Mouse (Mus musculus): ENCODE measurements at regions not wholly inside any gene's neighbourhood (a gene's known extent, or its start where the extent isn't known, plus 50 kb on each side); places are given as distances from the start of the nearest gene placed in this dataset.

- DNase-seq (ENCODE audit: low spot score) = no peak
Observed at GRCm38 (mm10) chr12:71743345-71743744, 87.5 kb upstream of the Daam1 start.

GRCm38 (mm10) chr12:71746011-71746410 is 84.9 kb upstream of the Daam1 start:
- no peak for DNase-seq (ENCODE audit: low spot score)
- no peak overlapping the region for H3K4me3 ChIP-seq (ENCODE audit: low read depth, low read length)
- no peaks in the 10 kb centered on the region for H3K4me1 ChIP-seq (ENCODE audit: insufficient read depth, low read depth, low read length)
- no peaks in the 10 kb centered on the region for H3K9me3 ChIP-seq (replicated peaks)
- ATAC-seq (ENCODE audit: extremely low read depth, insufficient number of reproducible peaks, low FRiP score, poor library complexity, severe bottlenecking) = no peak
- TF ChIP-seq CTCF (IDR thresholded peaks at IDR 0.05; ENCODE audit: low read depth, low read length) = no peak
- TF ChIP-seq GATA2 (IDR thresholded peaks at IDR 0.05; ENCODE audit: borderline replicate concordance, low read depth, low read length) = no peak
- TF ChIP-seq TAL1 (conservative IDR thresholded peaks at IDR 0.05; ENCODE audit: low read depth, low read length) = no peak
- no peak for TF ChIP-seq GATA1 (IDR thresholded peaks at IDR 0.05; ENCODE audit: borderline replicate concordance, low read length)
- no peak for TF ChIP-seq POLR2AphosphoS5 (IDR thresholded peaks at IDR 0.05; ENCODE audit: insufficient replicate concordance, low read depth, low read length)
- H3K36me3 ChIP-seq (replicated peaks) = no peaks in the 10 kb centered on the region
- peaks cover 6% of the 10 kb centered on the region; the same call in 1 of the 2 replicates for H3K27me3 ChIP-seq (ENCODE audit: insufficient read depth, low read length)

More at GRCm38 (mm10) chr12:71743345-71743744, 87.5 kb upstream of the Daam1 start:
- H3K36me3 ChIP-seq (replicated peaks) = no peaks in the 10 kb centered on the region
- no peaks in the 10 kb centered on the region for H3K9me3 ChIP-seq (replicated peaks)
- H3K4me3 ChIP-seq (ENCODE audit: low read depth, low read length) = no peak overlapping the region
- H3K4me1 ChIP-seq (ENCODE audit: insufficient read depth, low read depth, low read length) = no peaks in the 10 kb centered on the region
- no peak for TF ChIP-seq CTCF (IDR thresholded peaks at IDR 0.05; ENCODE audit: low read depth, low read length)
- no peak for TF ChIP-seq GATA1 (IDR thresholded peaks at IDR 0.05; ENCODE audit: borderline replicate concordance, low read length)
- no peak for TF ChIP-seq POLR2AphosphoS5 (IDR thresholded peaks at IDR 0.05; ENCODE audit: insufficient replicate concordance, low read depth, low read length)
- TF ChIP-seq GATA2 (IDR thresholded peaks at IDR 0.05; ENCODE audit: borderline replicate concordance, low read depth, low read length) = no peak
- TF ChIP-seq TAL1 (conservative IDR thresholded peaks at IDR 0.05; ENCODE audit: low read depth, low read length) = no peak
- H3K27me3 ChIP-seq (ENCODE audit: insufficient read depth, low read length) = peaks cover 2% of the 10 kb centered on the region
- ATAC-seq (ENCODE audit: extremely low read depth, insufficient number of reproducible peaks, low FRiP score, poor library complexity, severe bottlenecking) = no peak

- H3K36me3 ChIP-seq (replicated peaks) = no peaks in the 10 kb centered on the region
- no peaks in the 10 kb centered on the region for H3K9me3 ChIP-seq (replicated peaks)
- DNase-seq (ENCODE audit: low spot score) (no peak), ATAC-seq (ENCODE audit: extremely low read depth, insufficient number of reproducible peaks, low FRiP score, poor library complexity, severe bottlenecking) (no peak)
- H3K4me3 ChIP-seq (ENCODE audit: low read depth, low read length) = no peak overlapping the region
- H3K27me3 ChIP-seq (ENCODE audit: insufficient read depth, low read length) = peaks cover 5% of the 10 kb centered on the region; the same call in 1 of the 2 replicates
- no peak for TF ChIP-seq TAL1 (conservative IDR thresholded peaks at IDR 0.05; ENCODE audit: low read depth, low read length)
- no peak for TF ChIP-seq GATA2 (IDR thresholded peaks at IDR 0.05; ENCODE audit: borderline replicate concordance, low read depth, low read length)
- TF ChIP-seq CTCF (IDR thresholded peaks at IDR 0.05; ENCODE audit: low read depth, low read length) = no peak
- no peak for TF ChIP-seq POLR2AphosphoS5 (IDR thresholded peaks at IDR 0.05; ENCODE audit: insufficient replicate concordance, low read depth, low read length)
- no peak for TF ChIP-seq GATA1 (IDR thresholded peaks at IDR 0.05; ENCODE audit: borderline replicate concordance, low read length)
- no peaks in the 10 kb centered on the region for H3K4me1 ChIP-seq (ENCODE audit: insufficient read depth, low read depth, low read length)
Observed at GRCm38 (mm10) chr12:71747386-71747785, 83.5 kb upstream of the Daam1 start.

- 0 out of 2 replicates have a peak, but pooled peaks cover 6% of the 10 kb centered on the region for H3K27me3 ChIP-seq (ENCODE audit: insufficient read depth, low read length)
- TF ChIP-seq CTCF (IDR thresholded peaks at IDR 0.05; ENCODE audit: low read depth, low read length) (no peak), TAL1 (conservative IDR thresholded peaks at IDR 0.05; ENCODE audit: low read depth, low read length) (no peak), POLR2AphosphoS5 (IDR thresholded peaks at IDR 0.05; ENCODE audit: insufficient replicate concordance, low read depth, low read length) (no peak), GATA2 (IDR thresholded peaks at IDR 0.05; ENCODE audit: borderline replicate concordance, low read depth, low read length) (no peak), GATA1 (IDR thresholded peaks at IDR 0.05; ENCODE audit: borderline replicate concordance, low read length) (no peak)
- H3K4me3 ChIP-seq (ENCODE audit: low read depth, low read length) = no peak overlapping the region
- DNase-seq (ENCODE audit: low spot score) = no peak
- H3K4me1 ChIP-seq (ENCODE audit: insufficient read depth, low read depth, low read length) = no peaks in the 10 kb centered on the region
- no peak for ATAC-seq (ENCODE audit: extremely low read depth, insufficient number of reproducible peaks, low FRiP score, poor library complexity, severe bottlenecking)
- no peaks in the 10 kb centered on the region for H3K36me3 ChIP-seq (replicated peaks)
- H3K9me3 ChIP-seq (replicated peaks) = no peaks in the 10 kb centered on the region
Observed at GRCm38 (mm10) chr12:71747831-71748368, 83.0 kb upstream of the Daam1 start.

GRCm38 (mm10) chr12:71748731-71749130 is 82.1 kb upstream of the Daam1 start:
- TF ChIP-seq POLR2AphosphoS5 (IDR thresholded peaks at IDR 0.05; ENCODE audit: insufficient replicate concordance, low read depth, low read length) (no peak), GATA1 (IDR thresholded peaks at IDR 0.05; ENCODE audit: borderline replicate concordance, low read length) (no peak), TAL1 (conservative IDR thresholded peaks at IDR 0.05; ENCODE audit: low read depth, low read length) (no peak), CTCF (IDR thresholded peaks at IDR 0.05; ENCODE audit: low read depth, low read length) (no peak), GATA2 (IDR thresholded peaks at IDR 0.05; ENCODE audit: borderline replicate concordance, low read depth, low read length) (no peak)
- H3K9me3 ChIP-seq (replicated peaks) = no peaks in the 10 kb centered on the region
- ATAC-seq (ENCODE audit: extremely low read depth, insufficient number of reproducible peaks, low FRiP score, poor library complexity, severe bottlenecking) (no peak), DNase-seq (ENCODE audit: low spot score) (no peak)
- no peaks in the 10 kb centered on the region for H3K4me1 ChIP-seq (ENCODE audit: insufficient read depth, low read depth, low read length)
- no peaks in the 10 kb centered on the region for H3K36me3 ChIP-seq (replicated peaks)
- H3K4me3 ChIP-seq (ENCODE audit: low read depth, low read length) = no peak overlapping the region
- H3K27me3 ChIP-seq (ENCODE audit: insufficient read depth, low read length) = peaks cover 6% of the 10 kb centered on the region; the same call in 1 of the 2 replicates

- Histone ChIP-seq H3K9me3 (replicated peaks) (no peaks in the 10 kb centered on the region), H3K36me3 (replicated peaks) (no peaks in the 10 kb centered on the region), H3K4me3 (ENCODE audit: low read depth, low read length) (no peak overlapping the region), H3K4me1 (ENCODE audit: insufficient read depth, low read depth, low read length) (no peaks in the 10 kb centered on the region), H3K27me3 (ENCODE audit: insufficient read depth, low read length) (peaks cover 6% of the 10 kb centered on the region; the same call in 1 of the 2 replicates)
- DNase-seq (ENCODE audit: low spot score) (no peak), ATAC-seq (ENCODE audit: extremely low read depth, insufficient number of reproducible peaks, low FRiP score, poor library complexity, severe bottlenecking) (no peak)
- TF ChIP-seq POLR2AphosphoS5 (IDR thresholded peaks at IDR 0.05; ENCODE audit: insufficient replicate concordance, low read depth, low read length) (no peak), GATA1 (IDR thresholded peaks at IDR 0.05; ENCODE audit: borderline replicate concordance, low read length) (no peak), GATA2 (IDR thresholded peaks at IDR 0.05; ENCODE audit: borderline replicate concordance, low read depth, low read length) (no peak), CTCF (IDR thresholded peaks at IDR 0.05; ENCODE audit: low read depth, low read length) (no peak), TAL1 (conservative IDR thresholded peaks at IDR 0.05; ENCODE audit: low read depth, low read length) (no peak)
Observed at GRCm38 (mm10) chr12:71749668-71750067, 81.2 kb upstream of the Daam1 start.
